Mouse (Mus musculus) gastrocnemius, adult 2 months (tissue): ENCODE measurements around the gene Ankrd13d. TPM values are rescaled to one million over a fixed set of nuclear protein-coding genes. Genes with fewer than 3 reads are reported as not detected.

Source experiments
- DNase-seq: peaks from one replicate; pipeline ENCODE4 v3.0.0; 2022
- H3K27ac ChIP-seq: fragments of 200-600 bp; 2 replicates; pipeline ENCODE4 v1.8.1; 2022; ENCODE audit warnings: mild to moderate bottlenecking
- H3K4me3 ChIP-seq: fragments of 200-600 bp; 2 replicates; pipeline ENCODE4 v1.8.1; 2022; ENCODE audit warnings: mild to moderate bottlenecking, moderate library complexity
- CTCF ChIP-seq: fragments of 200-600 bp; IDR thresholded peaks from 2 replicates; pipeline ENCODE4 v1.8.1; 2022; ENCODE audit warnings: antibody characterized with exemption, mild to moderate bottlenecking, moderate library complexity
- intact Hi-C: fragments of 180-260 bp; cut with DNase I; formaldehyde crosslinking; loops from one replicate; pipeline ENCODE4 v1.15.1; 2025
- long read RNA-seq, 2 experiments: library from polyadenylated mRNA; stranded (forward); transcript quantifications; one replicate each; pipeline ENCODE4 v2.0.0; 2021
- total RNA-seq, 2 experiments: library from RNA; stranded (reverse); gene quantifications; 2 replicates each; pipeline ENCODE4 v1.2.3; 2021

Gene Ankrd13d
- total RNA-seq, result under 1 TPM; 0.45 to 0.64 TPM
- long read RNA-seq, experiment 1, result 0 reads
- long read RNA-seq, experiment 2, result 0 reads

DNA sequence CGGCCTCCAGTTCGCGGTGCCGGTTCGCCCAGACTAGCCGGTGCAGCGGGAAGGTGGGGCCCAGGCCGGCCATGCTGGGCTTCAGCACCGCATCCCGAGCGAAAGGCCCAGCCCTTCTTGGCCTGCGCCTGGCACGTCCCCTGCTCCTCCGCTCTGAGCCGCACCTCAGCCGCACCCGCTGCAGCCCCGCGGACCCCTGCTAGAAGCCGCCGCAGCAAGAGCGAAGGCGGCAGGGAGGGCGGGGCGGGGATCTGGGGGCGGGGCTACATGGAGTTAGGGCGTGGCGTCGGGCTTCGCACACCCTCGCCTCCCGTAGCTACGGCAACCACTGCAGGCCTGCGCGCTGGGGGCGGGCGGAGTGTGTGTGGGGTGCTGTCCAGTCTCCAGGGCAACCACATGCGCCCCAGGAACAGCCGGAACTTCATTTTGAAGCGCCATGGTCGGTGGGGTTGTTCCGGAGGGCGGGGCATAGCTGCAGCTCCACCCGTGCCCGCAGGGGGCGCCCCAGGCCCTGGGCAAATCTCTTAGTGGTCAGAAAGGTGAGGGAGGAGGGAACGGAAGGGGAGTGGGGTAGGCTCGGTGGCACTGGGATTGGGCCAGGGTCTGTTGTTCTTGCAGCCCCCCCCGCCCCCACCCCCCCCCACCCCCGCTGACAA, at the start of gene Ankrd13d:
Gene Ankrd13d (minus strand): TSS at position 240 of the 656 bp plus-strand sequence.
- intact Hi-C loops, result loop anchor here (2.0 kb wide), 1 partner anchor 22 kb away; no protein-coding TSS in a partner anchor
- Histone ChIP-seq H3K27ac (peak within 1 kb of the TSS; percentile 65), H3K4me3 (peak within 1 kb of the TSS; percentile 85)
- peak; percentile 88 for DNase-seq
- peak; percentile 95 for TF ChIP-seq CTCF

DNA sequence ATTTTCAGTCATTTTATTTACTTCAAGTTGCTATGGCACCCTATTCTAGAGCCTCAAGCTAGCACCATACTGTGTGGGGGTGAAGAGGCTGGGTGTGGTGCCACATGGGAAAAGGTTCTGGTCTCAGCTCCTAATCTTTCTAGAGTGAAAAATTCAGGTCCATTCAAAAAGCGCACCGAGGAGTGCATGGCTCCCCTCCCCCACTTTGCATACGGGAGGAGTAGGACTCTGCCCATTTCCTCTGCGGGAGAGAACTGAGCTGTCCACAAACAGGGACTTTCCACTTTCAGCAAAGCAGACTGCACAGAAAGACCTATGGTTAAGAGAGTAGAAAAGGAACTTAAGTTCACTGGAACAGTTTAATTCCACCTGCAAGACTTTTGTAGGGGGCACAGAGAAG, 49.7 kb upstream of the Ankrd13d start:
- DNase-seq, result peak; percentile 47
- peak overlapping the region; percentile 87 for H3K4me3 ChIP-seq
- H3K27ac ChIP-seq, result peak overlapping the region; percentile 93
- intact Hi-C loops, result loop anchor here (5.0 kb wide), 1 partner anchor 65 kb away; the partner anchor contains the start of gene Kdm2a
- no peak for TF ChIP-seq CTCF

DNA sequence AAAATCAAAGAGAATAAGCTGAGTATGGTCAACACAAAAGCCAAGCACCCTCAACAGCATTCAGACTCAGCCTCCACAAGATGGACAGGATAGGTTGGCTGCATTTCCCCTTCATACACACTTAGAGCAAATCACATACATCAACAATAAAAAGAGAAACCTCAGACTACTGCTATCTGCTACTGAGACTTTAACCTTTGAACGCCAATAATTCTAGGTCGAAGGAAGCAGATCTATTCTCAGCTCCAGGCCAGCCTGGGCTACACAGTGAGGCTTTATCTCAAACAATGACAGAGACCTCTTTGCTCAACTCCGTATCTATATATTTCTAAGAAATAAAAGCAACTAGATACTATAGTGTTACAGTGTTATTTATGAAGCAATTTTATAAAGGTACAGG, 48.3 kb upstream of the Ankrd13d start:
- intact Hi-C loops, result loop anchor here (5.0 kb wide), 1 partner anchor 66 kb away; the partner anchor contains the start of gene Kdm2a
- no peak for DNase-seq
- Histone ChIP-seq H3K4me3 (peak overlapping the region; percentile 87; the same call in 1 of the 2 replicates), H3K27ac (no peak overlapping the region)
- TF ChIP-seq CTCF, result no peak

DNA sequence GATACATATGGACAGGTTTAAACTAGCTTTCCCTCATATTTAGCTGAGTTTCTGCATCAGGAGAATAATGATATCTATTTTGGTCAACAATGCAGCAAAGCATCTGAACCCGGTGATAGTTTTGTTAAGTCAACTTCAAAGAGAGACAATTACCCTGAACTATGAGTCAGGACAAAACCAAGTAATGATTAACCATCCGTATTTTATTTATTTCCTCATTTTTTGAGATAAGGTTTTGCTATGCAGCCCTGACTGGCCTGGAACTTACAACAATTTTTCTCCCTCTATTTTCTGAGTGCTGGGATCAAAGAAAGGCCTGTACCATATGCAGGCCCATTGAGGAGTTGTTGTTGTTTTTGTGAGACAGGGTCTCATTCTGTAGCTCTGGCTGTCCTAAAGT, 47.7 kb upstream of the Ankrd13d start:
- DNase-seq, result no peak

DNA sequence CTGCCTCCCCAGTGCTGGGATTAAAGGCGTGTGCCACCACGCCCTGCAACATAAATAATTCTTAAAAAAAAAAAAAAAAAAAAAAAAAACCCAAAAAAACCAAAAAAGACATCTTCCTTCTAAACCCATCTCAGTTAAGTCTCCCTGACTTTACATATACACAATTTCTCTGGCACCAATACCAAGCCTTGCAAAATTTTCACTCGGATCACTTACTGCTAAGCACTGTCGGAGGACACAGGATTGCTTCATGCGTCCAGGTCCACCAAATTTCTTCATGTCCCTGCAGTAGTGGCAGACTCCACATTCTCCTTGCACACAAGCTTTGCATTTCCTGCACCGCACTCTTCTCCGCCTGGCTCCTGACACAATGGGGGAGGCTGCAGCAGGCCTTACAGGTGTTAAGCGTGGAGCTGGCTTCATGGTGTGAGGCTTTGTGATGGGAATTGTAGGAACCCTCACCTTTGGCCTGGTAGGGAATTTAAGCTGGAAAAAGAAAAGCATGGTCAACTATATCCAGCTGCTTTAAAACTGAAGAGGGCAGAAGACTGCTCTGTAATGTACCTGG, 45.9 kb upstream of the Ankrd13d start:
- intact Hi-C loops, result no loop called here
- no peak for TF ChIP-seq CTCF
- no peak overlapping the region for H3K4me3 ChIP-seq
- DNase-seq, result no peak
- H3K27ac ChIP-seq, result no peak overlapping the region

More for the DNA sequence above, 47.7 kb upstream of the Ankrd13d start:
- no peak for TF ChIP-seq CTCF
- no peak overlapping the region for H3K27ac ChIP-seq
- H3K4me3 ChIP-seq, result no peak overlapping the region
- intact Hi-C loops, result loop anchor here (5.0 kb wide), 1 partner anchor 67 kb away; the partner anchor contains the start of gene Kdm2a

DNA sequence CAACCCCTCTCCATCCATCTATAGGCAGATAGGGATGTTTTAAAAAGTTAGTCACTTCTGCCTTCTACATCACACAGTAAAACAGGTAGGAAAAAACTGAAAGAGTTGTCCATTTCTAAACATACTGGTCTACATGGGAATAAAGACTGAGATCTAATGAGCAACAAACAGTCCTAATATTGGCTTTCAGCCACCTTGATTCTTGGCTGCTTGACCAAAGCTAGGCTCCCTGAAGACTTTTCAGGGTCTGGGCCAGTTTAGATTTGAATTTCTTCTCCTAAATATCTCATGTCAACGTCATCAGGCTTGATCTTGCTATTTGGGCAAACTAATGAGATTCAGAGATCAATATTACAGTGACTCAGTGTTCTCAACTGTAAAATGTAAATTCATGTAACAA, 43.9 kb upstream of the Ankrd13d start:
- intact Hi-C loops, result no loop called here
- no peak for DNase-seq
- no peak for TF ChIP-seq CTCF
- H3K4me3 ChIP-seq, result no peak overlapping the region
- H3K27ac ChIP-seq, result peak overlapping the region; percentile 67; the same call in 1 of the 2 replicates

DNA sequence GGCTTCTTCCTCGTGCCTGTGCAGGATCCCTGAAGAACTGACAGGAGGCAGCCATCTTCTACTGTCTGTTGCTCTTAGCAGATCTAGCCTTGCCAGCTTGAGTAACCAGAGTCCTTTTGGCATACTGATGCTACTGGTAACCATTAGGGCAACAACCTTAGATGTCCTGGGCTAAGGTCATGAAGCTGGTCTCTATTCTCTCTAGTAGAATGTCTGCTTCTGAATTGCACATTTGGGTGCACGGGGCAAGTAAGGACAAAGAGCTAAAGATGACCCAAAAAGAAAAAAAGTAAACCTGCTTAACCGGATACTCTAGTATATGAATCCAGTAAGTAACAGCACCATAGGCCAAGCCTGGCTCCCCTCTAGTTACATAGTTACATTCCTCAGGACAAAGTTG, 43.2 kb upstream of the Ankrd13d start:
- no peak for DNase-seq
- Histone ChIP-seq H3K27ac (peak overlapping the region; percentile 67), H3K4me3 (no peak overlapping the region)
- intact Hi-C loops, result no loop called here
- TF ChIP-seq CTCF, result no peak

DNA sequence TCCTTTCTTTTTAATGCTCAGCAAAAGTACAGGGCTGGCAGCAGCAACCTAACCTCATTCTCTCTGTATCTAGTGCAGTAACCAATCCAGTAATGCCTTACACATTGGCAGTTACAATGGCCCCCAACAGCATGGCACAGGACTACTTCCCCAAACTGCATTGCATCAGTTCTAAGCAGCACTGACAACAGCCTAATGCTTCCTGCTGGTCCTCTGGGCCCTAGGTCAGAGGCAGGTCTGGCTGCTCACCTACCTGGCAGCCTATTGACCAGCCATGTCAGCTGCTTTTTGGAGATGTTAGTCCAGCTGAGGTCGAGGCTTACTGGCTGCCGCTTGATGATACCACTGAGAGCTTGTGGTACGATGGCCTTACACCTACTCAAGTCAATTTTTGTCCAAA, 39.2 kb upstream of the Ankrd13d start:
- Histone ChIP-seq H3K4me3 (no peak overlapping the region), H3K27ac (no peak overlapping the region)
- DNase-seq, result no peak
- no peak for TF ChIP-seq CTCF
- intact Hi-C loops, result no loop called here

DNA sequence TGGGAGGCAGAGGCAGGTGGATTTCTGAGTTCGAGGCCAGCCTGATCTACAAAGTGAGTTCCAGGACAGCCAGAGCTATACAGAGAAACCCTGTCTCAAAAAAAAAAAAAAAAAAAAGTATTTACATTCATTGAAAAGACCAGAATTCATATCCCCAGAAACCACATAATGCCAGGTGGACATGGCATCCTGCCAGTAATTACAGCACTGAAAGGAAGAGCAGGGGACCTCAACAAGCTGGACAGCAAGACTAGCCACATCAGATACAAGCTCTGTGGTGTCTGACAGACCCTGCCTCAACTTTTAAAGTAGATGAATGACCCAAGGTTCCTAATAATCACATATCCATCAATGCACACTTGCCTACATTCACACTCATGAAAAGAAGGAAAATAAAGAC, 38.7 kb upstream of the Ankrd13d start:
- intact Hi-C loops, result no loop called here
- TF ChIP-seq CTCF, result no peak
- DNase-seq, result no peak
- H3K4me3 ChIP-seq, result no peak overlapping the region
- no peak overlapping the region for H3K27ac ChIP-seq

DNA sequence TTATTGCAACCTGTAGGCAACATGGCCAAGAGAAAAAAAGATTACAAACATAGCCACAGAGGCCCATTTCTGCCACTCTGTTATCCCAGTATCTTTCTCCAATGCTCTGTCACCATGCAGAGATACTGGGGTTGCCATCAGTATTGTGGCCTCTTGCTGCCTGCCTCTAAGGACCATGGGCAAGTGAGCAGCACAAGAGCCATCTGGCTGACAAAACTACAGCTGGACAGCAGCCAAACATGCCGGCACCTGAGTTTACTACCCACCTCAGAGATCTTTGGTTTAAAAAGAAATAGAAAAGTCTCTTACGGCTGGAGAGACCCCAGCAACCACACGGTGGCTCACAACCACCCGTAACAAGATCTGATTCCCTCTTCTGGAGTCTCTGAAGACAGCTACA, 36.3 kb upstream of the Ankrd13d start:
- intact Hi-C loops, result no loop called here
- no peak for DNase-seq
- TF ChIP-seq CTCF, result no peak
- Histone ChIP-seq H3K4me3 (no peak overlapping the region), H3K27ac (no peak overlapping the region)

DNA sequence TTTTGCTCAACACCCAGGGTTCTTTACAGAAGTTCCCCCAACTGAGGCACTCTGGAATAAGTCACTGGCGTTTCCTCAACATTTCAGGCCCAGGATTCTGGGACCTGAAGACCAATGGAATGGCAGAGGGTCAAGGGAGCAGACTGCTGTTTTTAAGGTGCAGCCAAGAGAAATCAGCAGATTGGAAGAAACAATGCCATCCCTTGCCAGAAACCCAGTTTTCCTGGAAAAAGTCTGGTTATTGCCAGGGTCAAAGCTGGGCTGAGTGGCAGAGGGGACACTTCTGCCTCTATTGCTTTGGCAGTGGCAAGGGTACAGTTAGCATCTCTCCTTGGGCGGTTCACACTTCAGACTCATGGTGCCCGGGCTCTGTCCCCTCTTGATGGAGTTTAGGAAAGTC, 34.2 kb upstream of the Ankrd13d start:
- TF ChIP-seq CTCF, result no peak
- no peak overlapping the region for H3K4me3 ChIP-seq
- no peak overlapping the region for H3K27ac ChIP-seq
- intact Hi-C loops, result no loop called here
- DNase-seq, result no peak

DNA sequence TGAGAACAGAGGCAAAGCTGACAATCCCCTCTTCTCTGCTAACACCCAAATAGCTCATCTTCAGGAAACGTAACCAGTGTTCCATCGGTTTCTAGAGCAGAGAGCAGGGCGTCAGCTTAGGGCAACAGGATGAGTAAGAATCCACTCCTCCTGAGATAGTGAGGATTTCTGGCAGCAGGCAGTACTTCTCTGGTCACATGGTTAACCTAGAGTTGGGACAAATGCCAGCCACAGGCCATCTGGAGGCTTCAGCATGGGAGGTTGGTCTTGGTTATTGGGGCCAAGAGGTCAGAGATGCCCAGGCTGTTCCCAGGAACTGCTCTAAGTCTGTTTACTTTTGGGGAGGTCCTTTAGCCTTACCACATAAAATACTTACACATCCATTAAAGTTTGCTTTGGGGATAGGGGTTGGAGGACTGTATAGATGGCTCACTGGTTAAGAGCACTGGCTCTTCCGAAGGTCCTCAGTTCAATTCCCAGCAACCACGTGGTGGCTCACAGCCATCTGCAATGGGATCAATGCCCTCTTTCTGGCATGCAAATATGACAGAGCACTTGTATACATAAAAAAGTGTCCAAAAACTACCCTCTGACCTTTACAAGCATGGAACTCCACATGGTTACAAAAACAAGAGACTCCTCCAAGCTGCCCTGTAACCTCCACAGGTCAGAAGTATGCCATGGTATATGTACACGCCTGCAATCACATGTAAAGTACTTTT, 32.4 kb upstream of the Ankrd13d start:
- DNase-seq, result no peak
- intact Hi-C loops, result no loop called here
- H3K4me3 ChIP-seq, result no peak overlapping the region
- no peak for TF ChIP-seq CTCF
- no peak overlapping the region for H3K27ac ChIP-seq

DNA sequence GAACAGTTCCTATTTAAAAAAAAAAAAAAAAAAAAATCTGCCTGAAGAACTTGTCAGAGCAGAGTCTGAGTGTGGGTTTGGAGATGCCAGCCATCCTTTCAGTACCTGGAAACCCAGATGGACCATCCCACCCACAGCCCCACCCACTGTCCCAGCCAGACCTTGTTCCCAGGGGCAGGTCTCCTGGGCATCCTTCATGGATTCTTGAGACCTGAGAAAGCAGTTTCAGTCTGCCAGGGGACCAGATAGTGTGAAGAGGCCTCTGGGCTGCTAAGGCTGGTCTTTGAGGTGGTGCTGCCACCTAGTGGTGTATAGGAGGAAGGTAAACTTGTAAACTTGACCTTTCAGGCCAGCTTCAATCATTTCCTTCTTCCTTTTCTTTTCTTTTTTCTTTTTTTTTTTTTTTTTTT, 26.8 kb upstream of the Ankrd13d start:
- intact Hi-C loops, result loop anchor here (1.0 to 2.0 kb wide), 2 partner anchors 52 to 103 kb away; no protein-coding TSS in a partner anchor
- Histone ChIP-seq H3K27ac (peak overlapping the region; percentile 12; the same call in 1 of the 2 replicates), H3K4me3 (no peak overlapping the region)
- peak; percentile 81 for TF ChIP-seq CTCF
- DNase-seq, result peak; percentile 70
